Mouse (Mus musculus) hematopoietic multipotent progenitor cell, adult 10-12 weeks (in vitro differentiated cells): ENCODE measurements around the gene Olfr279. TPM values are rescaled to one million over a fixed set of nuclear protein-coding genes. Genes with fewer than 3 reads are reported as not detected.

Experiments used
- polyA plus RNA-seq: library from polyadenylated mRNA; stranded (reverse); fragments of >175 nt; gene quantifications from 2 replicates; pipeline ENCODE4 v1.2.3, GENCODE M21; 2012; ENCODE audit warnings: low replicate concordance

Gene Olfr279
- not detected in 2 replicates for polyA plus RNA-seq

DNA sequence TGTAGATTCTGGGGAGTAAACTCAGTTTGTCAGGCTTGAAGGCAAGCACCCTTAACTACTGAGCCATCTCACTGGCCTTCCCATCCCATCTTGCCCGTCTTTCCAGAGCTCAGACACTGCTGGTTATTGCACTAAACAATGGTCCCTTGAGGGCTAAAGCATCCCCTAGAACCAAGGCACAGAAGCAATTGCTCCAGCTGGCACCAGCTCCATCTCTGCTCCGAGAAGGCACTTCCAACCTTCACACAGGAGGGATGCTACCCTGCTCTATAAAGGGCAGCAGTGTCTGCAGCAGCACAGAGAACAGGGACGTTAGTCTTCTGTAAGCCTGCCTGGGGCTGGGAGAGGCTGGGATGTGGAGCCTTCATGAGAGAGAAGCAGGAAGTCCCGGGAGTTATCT, at the start of gene Olfr279:
Gene Olfr279 (plus strand): TSS at position 301 of the 400 bp plus-strand sequence.

DNA sequence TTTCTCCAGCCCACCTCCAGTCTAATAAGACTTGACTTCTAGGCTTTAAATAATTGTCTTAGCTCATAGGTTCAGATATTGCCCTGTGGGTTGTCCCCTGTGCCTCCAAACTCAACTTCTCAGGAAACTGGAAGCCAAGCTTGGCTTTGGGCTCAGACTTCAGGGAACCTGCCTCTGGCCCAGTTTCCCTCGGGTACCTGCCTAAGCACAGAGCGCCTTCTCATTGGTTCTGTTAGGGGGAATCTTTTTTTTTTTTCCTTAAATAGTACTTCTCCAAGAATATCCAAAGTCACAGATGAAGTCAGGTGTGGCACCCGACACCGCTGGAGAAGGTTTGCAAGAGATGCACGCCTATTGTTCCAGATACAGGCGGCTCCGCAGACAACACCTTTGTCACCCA, 39.9 kb upstream of the Olfr279 start, which contains the start of gene Olfr281:
Gene Olfr281 (plus strand): TSS at position 301 of the 400 bp plus-strand sequence.

DNA sequence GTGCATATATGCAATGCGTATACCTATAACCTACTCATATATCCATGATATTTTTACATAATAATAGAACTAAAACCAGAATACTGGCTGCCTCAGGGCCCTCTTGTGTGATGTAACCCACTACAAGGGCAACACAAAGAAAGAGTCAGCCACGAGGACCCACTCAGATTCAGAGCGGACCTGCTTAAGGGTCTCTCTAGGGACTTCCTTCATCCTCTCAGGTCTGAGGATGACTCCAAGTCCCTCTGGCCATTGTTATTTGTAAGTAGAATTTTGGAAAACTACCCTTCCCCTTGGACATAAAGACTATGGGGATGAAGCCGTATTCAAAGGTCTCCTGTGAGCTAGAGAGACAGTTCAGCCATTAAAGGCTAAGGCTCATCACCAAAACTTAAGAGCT, 22.6 kb upstream of the Olfr279 start, which contains the start of gene OR5BS1P:
Gene OR5BS1P (plus strand): TSS at position 301 of the 400 bp plus-strand sequence.

DNA sequence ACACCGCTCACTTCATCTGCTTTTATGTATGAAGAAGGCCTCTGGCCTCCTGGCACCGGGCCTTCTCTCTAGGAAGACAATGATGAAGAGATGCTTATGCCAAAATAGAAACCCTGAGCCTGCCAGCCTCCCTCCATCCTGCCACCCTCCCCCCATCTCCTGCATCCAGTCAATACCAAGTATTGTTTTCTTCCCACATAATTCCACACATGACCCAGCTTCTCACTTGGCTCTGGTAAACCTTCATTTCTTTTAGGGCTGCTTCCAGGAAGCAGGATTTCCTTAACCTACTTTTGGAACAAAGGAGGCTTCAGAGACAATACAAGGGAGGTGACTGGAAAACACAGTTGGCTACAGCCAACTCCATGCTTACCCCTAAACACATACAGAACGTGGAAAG, 9.5 kb upstream of the Olfr279 start, which contains the start of gene Lalba:
Gene Lalba (minus strand): TSS at position 21 of the 400 bp plus-strand sequence.

DNA sequence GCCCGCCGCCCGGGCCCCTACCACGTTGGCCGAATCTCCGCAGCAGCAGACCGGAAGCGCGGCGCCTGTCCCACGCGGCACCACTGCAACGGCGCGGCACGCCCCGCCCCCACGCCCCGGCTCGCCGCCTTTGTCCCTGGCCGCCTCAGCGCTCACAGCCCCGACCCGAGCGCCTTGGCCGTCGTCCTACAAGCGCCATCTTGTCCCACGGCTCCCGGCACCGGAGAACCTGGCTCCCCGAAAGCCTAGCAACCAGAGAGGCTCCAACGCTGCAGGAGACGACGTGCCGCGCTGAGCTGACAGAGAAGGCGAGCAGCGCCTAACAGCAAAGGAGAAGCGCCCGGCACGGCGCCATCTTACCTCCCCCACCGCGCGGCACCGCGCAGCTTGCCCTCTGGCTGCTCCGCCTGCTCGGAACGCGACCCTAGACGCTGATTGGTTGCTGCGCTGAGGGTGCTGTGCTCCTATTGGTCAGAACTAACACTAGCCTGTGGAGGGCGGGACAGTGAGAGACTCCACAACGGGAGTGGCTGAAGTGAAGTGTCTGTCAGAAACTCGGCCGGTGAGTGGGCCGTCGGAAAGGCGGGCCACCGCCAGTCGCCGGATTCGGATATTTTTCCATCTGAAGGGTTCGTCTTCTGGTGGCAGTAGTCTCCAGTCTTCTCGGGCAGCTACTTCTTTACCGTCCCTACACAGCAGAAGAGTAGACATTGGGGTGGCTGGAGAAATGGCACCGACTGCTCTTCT, 41.9 kb downstream of the Olfr279 start, which contains the start of gene Kansl2:
Gene Kansl2 (minus strand): TSS at position 384 of the 747 bp plus-strand sequence.

Other genes with a start within 250 kb of the Olfr279 start
- gene H1fnt, start 235.1 kb upstream of the Olfr279 start, polyA plus RNA-seq = not detected in 2 replicates
- gene Zfp641, start 196.2 kb upstream of the Olfr279 start, polyA plus RNA-seq = not detected in 2 replicates
- gene Olfr285, start 175.0 kb upstream of the Olfr279 start, polyA plus RNA-seq = not detected in 2 replicates
- gene Olfr284, start 151.4 kb upstream of the Olfr279 start, polyA plus RNA-seq = not detected in 2 replicates
- not detected in 2 replicates for gene Olfr283, start 111.5 kb upstream of the Olfr279 start, polyA plus RNA-seq
- not detected in 2 replicates for gene Olfr282, start 61.2 kb upstream of the Olfr279 start, polyA plus RNA-seq
- not detected in 2 replicates for gene Olfr281, start 39.8 kb upstream of the Olfr279 start, polyA plus RNA-seq
- gene OR5BS1P, start 22.5 kb upstream of the Olfr279 start, polyA plus RNA-seq = not detected in 2 replicates
- gene Lalba, start 9.7 kb upstream of the Olfr279 start, polyA plus RNA-seq = not detected in 2 replicates
- gene Kansl2, start 41.9 kb downstream of the Olfr279 start, polyA plus RNA-seq = 19.5 and 29.1 TPM in 2 replicates
- 4.2 and 9.9 TPM in 2 replicates for gene Ccnt1, start 78.5 kb downstream of the Olfr279 start, polyA plus RNA-seq
- gene 4930415O20Rik, start 78.6 kb downstream of the Olfr279 start, polyA plus RNA-seq = not detected in 2 replicates
- gene Adcy6, start 117.7 kb downstream of the Olfr279 start, polyA plus RNA-seq = 2.9 and 7.1 TPM in 2 replicates
- 6.9 and 27.7 TPM in 2 replicates for gene Cacnb3, start 138.4 kb downstream of the Olfr279 start, polyA plus RNA-seq
- gene Ddx23, start 170.5 kb downstream of the Olfr279 start, polyA plus RNA-seq = 73.5 and 74.7 TPM in 2 replicates
- gene Rnd1, start 185.1 kb downstream of the Olfr279 start, polyA plus RNA-seq = 1.9 and 3.4 TPM in 2 replicates
- not detected in 2 replicates for gene Ccdc65, start 215.8 kb downstream of the Olfr279 start, polyA plus RNA-seq
- 5.8 and 13.4 TPM in 2 replicates for gene Fkbp11, start 235.8 kb downstream of the Olfr279 start, polyA plus RNA-seq